Mouse (Mus musculus) adipose tissue, adult 10 weeks (tissue): ENCODE data around the gene Cnnm3. TPM values are rescaled to one million over a fixed set of nuclear protein-coding genes. Genes with fewer than 3 reads are reported as not detected.

ENCODE experiments used
- polyA plus RNA-seq: library from polyadenylated mRNA; stranded (reverse); fragments of 350-450 nt; fragmentation: Illumina TruSeq; extraction: RNeasy Lipid Tissue Mini Kit (QIAGEN cat#74804); gene quantifications from one replicate; pipeline ENCODE4 v1.2.3, GENCODE M21; 2014; ENCODE audit warnings: low read depth, low replicate concordance

The Cnnm3 gene
- 18.9 TPM for polyA plus RNA-seq

GRCm38 (mm10) chr1:36511289-36512021 lies at the start of gene Cnnm3:
Cnnm3 (plus strand) TSS chr1:36511867.

DNA sequence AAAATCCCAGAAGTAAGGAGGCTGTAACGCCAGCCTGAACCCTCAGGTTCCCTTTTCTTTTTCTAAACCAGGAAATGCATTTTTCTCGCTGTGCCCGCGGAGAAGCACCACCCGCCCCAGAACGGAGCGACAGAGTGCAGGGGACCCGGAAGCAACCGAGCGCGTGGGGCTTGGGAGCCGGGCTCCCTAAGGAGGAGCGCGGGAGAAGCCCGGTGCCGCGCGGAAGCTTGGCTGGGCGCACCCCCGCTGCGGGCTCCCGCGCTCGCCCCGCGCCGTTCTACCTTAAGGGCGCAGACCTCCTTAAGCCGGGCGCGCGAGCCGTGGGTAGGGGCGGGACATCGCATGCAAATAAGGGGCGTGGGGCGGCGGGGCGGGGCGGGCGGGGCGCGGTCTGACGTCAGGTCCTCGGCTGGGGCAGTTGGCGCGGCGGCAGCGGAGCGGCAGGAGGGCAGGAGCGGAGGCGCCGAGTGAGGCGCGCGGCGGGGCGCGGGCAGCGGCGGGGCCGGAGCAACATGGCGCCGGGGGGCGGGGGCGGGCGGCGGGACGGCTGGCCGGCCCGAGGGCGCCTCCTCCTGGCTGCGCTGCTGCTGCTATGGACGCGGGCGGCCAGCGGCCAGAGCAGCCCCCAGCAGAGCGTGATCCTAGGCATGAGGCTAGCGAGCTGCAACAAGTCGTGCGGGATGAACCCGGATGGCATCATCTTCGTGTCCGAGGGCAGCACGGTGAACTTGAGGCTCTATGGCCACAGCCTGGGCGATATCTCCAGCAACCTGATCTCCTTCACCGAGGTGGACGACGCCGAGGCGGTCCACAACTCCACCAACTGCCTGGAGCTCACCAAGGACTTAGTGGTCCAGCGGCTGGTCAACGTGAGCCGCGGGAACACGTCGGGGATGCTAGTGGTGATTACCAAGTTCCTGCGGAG lies 40.2 kb upstream of the Cnnm3 start, which contains the start of gene Cnnm4:
TSS of gene Cnnm4 (plus strand) at position 440 of the 925 bp plus-strand sequence.

GRCm38 (mm10) chr1:36536783-36537182 lies 25.1 kb downstream of the Cnnm3 start, which contains the start of gene Ankrd23:
Ankrd23 (minus strand) TSS chr1:36536883.

DNA sequence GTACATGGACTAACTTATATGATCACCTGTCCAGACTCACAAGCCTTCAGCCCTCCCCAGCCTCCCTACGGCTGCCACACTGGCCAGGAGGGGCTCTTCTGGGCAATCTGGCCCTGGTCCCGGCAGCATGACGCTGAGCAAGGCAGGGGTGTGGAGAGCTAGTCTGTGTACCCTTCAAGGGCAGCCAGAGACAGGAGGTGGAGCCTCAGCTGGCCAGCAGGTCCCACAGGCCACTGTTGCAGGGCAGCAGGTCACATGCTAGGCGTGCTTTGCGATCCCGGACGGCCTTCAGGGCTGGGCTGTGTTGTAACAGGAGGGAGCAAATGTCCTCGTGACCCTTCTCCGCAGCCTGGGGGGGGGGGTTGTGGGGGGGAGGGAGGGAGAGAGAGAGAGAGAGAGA lies 27.5 kb downstream of the Cnnm3 start, which contains the start of gene Gm42417:
TSS of gene Gm42417 (minus strand) at position 244 of the 400 bp plus-strand sequence.

GRCm38 (mm10) chr1:36546888-36547471 lies 35.3 kb downstream of the Cnnm3 start, which contains the start of gene Ankrd39:
Ankrd39 (minus strand) TSS chr1:36547445.

DNA sequence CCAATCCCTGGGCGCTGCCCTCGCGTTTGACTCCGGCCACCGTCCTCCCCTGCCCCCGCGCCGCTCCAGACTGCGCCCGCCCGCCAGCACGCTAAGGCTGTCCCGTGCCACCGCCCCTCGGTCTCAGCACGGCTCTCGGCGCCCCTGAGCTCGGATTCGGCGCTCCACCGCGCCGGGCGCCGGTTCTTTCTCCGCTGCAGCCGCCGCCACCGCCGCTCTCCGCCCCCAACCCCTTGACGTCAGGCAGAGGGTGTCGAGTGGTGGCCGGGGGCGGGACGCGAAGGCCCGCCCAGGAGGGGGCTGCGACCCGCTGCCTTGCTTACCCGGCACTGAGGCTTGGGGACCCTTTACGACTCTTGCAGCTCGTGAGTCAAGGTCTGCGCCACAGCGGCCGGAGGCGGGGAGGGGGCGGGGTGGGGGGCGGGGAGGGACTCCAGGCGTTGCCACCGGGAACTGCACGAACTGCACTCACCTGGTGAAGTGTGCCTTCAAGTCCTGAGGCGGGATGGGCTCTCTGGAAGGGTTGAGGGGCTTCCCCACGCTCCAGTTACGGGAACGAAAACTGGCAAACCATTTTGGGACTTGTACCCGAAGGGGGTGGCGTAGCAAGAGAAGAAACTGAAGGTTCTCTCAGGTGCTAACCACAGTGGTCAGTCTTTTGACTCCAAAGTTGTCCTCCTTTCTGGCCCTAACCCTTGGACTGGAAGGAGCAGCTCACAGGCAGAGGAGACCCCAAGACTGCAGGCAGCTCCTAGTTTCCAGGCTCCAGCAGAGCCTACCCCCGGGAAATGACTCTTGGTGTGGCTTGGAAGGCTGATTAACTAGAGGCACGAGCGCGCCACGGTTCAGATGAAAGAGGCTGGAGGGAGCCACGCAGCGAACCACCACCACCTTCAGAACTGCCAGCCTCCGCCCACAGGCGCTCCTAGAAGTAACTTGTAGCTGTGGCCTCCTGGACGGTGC lies 46.6 kb downstream of the Cnnm3 start, which contains the start of gene Sema4c:
TSS of gene Sema4c (minus strand) at position 319 of the 963 bp plus-strand sequence.

Other genes with a start within 250 kb of the Cnnm3 start
- gene Neurl3, start 237.2 kb upstream of the Cnnm3 start, polyA plus RNA-seq: 10.3 TPM
- gene Arid5a, start 204.1 kb upstream of the Cnnm3 start, polyA plus RNA-seq: 8.6 TPM
- gene Kansl3, start 142.7 kb upstream of the Cnnm3 start, polyA plus RNA-seq: 41.1 TPM
- gene Fer1l5, start 139.6 kb upstream of the Cnnm3 start, polyA plus RNA-seq: 0.52 TPM
- gene Lman2l, start 66.6 kb upstream of the Cnnm3 start, polyA plus RNA-seq: 29.3 TPM
- 5.2 TPM for gene Cnnm4, start 40.2 kb upstream of the Cnnm3 start, polyA plus RNA-seq
- gene Ankrd23, start 25.0 kb downstream of the Cnnm3 start, polyA plus RNA-seq: 7.0 TPM
- not detected for gene Gm42417, start 27.6 kb downstream of the Cnnm3 start, polyA plus RNA-seq
- gene Ankrd39, start 35.6 kb downstream of the Cnnm3 start, polyA plus RNA-seq: 7.7 TPM
- gene Sema4c, start 46.5 kb downstream of the Cnnm3 start, polyA plus RNA-seq: 16.3 TPM
- 6.2 TPM for gene Fam178b, start 171.3 kb downstream of the Cnnm3 start, polyA plus RNA-seq
- 325 TPM for gene Cox5b, start 179.6 kb downstream of the Cnnm3 start, polyA plus RNA-seq
- 0.86 TPM for gene 4933424G06Rik, start 198.3 kb downstream of the Cnnm3 start, polyA plus RNA-seq
- 62.7 TPM for gene Actr1b, start 202.6 kb downstream of the Cnnm3 start, polyA plus RNA-seq
- gene Zap70, start 249.9 kb downstream of the Cnnm3 start, polyA plus RNA-seq: 13.1 TPM